In the genomic region with DNA sequence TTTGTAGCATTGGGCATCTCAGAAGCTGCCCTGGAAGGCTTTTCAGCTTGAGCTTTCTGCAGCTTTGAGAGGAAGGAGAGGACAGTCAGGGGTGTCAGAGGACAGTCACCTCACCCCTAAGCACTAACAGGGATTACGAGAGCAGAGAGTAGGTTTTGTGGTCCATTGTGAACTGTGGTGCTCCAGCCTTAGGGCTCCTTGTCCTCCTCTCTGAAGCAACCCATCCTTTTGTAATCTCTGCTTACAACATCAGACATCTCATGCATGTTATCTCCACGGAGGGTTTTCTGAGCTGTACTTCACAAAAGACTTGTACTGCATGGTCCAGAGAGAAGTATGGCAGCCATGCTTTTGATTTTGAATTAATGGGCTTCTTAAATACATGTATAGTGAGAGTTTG, we compare ENCODE assay signal across 9 mouse cellular contexts. TPM values are rescaled to one million over a fixed set of nuclear protein-coding genes. Genes with fewer than 3 reads are reported as not detected.
DNase-seq lines count a peak whose midpoint lies in the region; ATAC-seq lines count a peak whose summit lies in the region.
"Had no signal": no experiment of that assay in that cellular context is flagged by ENCODE, and none has a peak within 500 bp of the region (broad histone marks: within the 10 kb centered on the region; RNA-seq: fewer than 3 reads in every experiment).

No protein-coding gene starts in this region.

- H3K4me1 ChIP-seq in erythroblast, embryonic 14.5 days (ENCODE audit: control insufficient read depth): peaks cover 58% of the 10 kb centered on the region
- peaks cover 8% of the 10 kb centered on the region for H3K4me1 ChIP-seq in brown adipose tissue, adult 24 weeks (ENCODE audit: control insufficient read depth, insufficient read depth, insufficient read length, low read length)
- peaks cover 10% of the 10 kb centered on the region for H3K4me1 ChIP-seq in hindbrain, embryonic 14.5 days (replicated peaks; ENCODE audit: control insufficient read depth, insufficient read depth, low read length)
- peaks cover 13% of the 10 kb centered on the region for H3K4me1 ChIP-seq in midbrain, embryonic 11.5 days (ENCODE audit: control insufficient read depth, insufficient read depth, low read length)

- H3K36me3 ChIP-seq in erythroblast, embryonic 14.5 days (ENCODE audit: control insufficient read depth): peaks cover 28% of the 10 kb centered on the region
- H3K36me3 ChIP-seq in hindbrain, embryonic 14.5 days (replicated peaks; ENCODE audit: control insufficient read depth, insufficient read depth): peaks cover 28% of the 10 kb centered on the region
- peaks cover 3% of the 10 kb centered on the region; the same call in 1 of the 2 replicates for H3K36me3 ChIP-seq in midbrain, embryonic 11.5 days (ENCODE audit: control insufficient read depth, insufficient read depth, low read length)

- peak overlapping the region; percentile 92 for H3K4me3 ChIP-seq in erythroblast, embryonic 14.5 days (replicated peaks)
- peak overlapping the region; percentile 32; the same call in 1 of the 2 replicates for H3K4me3 ChIP-seq in brown adipose tissue, adult 24 weeks (ENCODE audit: insufficient read depth, low read depth, low read length)
- H3K4me3 ChIP-seq in hindbrain, embryonic 14.5 days (replicated peaks; ENCODE audit: low read length): peak overlapping the region; percentile 74
- H3K4me3 ChIP-seq in midbrain, embryonic 11.5 days (ENCODE audit: low read depth, low read length): peak overlapping the region; percentile 89; the same call in 1 of the 2 replicates

- H3K27me3 ChIP-seq in erythroblast, embryonic 14.5 days (ENCODE audit: control insufficient read depth): no peaks in the 10 kb centered on the region
- H3K27me3 ChIP-seq in hindbrain, embryonic 14.5 days (ENCODE audit: control insufficient read depth, insufficient read depth, low read length): no peaks in the 10 kb centered on the region
- no peaks in the 10 kb centered on the region for H3K27me3 ChIP-seq in midbrain, embryonic 11.5 days (ENCODE audit: control insufficient read depth, insufficient read depth, low read length)

- H3K4me2 ChIP-seq in hindbrain, embryonic 14.5 days (replicated peaks): peak overlapping the region; percentile 76
- peak overlapping the region; percentile 92; the same call in 1 of the 2 replicates for H3K4me2 ChIP-seq in midbrain, embryonic 11.5 days

- no peak for DNase-seq in hindbrain, embryonic 14.5 days (ENCODE audit: low spot score)
- no peak for DNase-seq in midbrain, embryonic 11.5 days (ENCODE audit: low spot score, missing footprints)
- DNase-seq in right cerebral cortex, postnatal 10 days (ENCODE audit: low spot score in 2 of 2): no peak
- DNase-seq in gastrocnemius, postnatal 4 days (ENCODE audit: low spot score in 2 of 2): no peak
- no peak for DNase-seq in adrenal gland, postnatal 14 days
- DNase-seq: retina, postnatal 1 day had no signal

- ATAC-seq in erythroblast, adult 5-6 weeks (replicated peaks; ENCODE audit: low FRiP score, poor library complexity, severe bottlenecking): no peak
- ATAC-seq in hindbrain, embryonic 14.5 days (ENCODE audit: low FRiP score): no peak
- no peak for ATAC-seq in midbrain, embryonic 11.5 days (ENCODE audit: low FRiP score)

- no peak overlapping the region for H3K27ac ChIP-seq in brown adipose tissue, adult 24 weeks (replicated peaks; ENCODE audit: low read depth, low read length)
- H3K27ac ChIP-seq in hindbrain, embryonic 14.5 days: no peak overlapping the region
- H3K27ac ChIP-seq in midbrain, embryonic 11.5 days (ENCODE audit: low read depth, low read length): no peak overlapping the region

- no peak overlapping the region for H3K9ac ChIP-seq in hindbrain, embryonic 14.5 days
- H3K9ac ChIP-seq in midbrain, embryonic 11.5 days (ENCODE audit: low read length): peak overlapping the region; percentile 81; the same call in 1 of the 2 replicates

- 79% methylated on average over 2 of the region's 2 CpGs for WGBS in hindbrain, embryonic 14.5 days
- 75% methylated on average over 2 of the region's 2 CpGs for WGBS in midbrain, embryonic 11.5 days

- no peaks in the 10 kb centered on the region for H3K9me3 ChIP-seq in erythroblast, embryonic 14.5 days (ENCODE audit: control insufficient read depth, low read length)
- H3K9me3 ChIP-seq in hindbrain, embryonic 14.5 days (ENCODE audit: control insufficient read depth, low read length): no peaks in the 10 kb centered on the region
- H3K9me3 ChIP-seq in midbrain, embryonic 11.5 days (ENCODE audit: control insufficient read depth, low read length): no peaks in the 10 kb centered on the region

RNA-seq across cellular contexts. Expression of gene Nomo1, which starts 1.5 kb away (rescaled TPM):
- 1.4 and 1.8 TPM in 2 replicates for polyA plus RNA-seq in erythroblast, embryonic 14.5 days (2012)
- 5.4 and 9.2 TPM in 2 replicates for total RNA-seq in erythroblast, adult 5-6 weeks (2015; ENCODE audit: low replicate concordance)
- total RNA-seq in erythroblast, adult 5-6 weeks (2017; ENCODE audit: low replicate concordance): 6.1 and 8.5 TPM in 2 replicates
- polyA plus RNA-seq in brown adipose tissue, adult 24 weeks (2012; ENCODE audit: insufficient read depth, insufficient read length, missing spikeins): 26.3 and 38.6 TPM in 2 replicates
- polyA plus RNA-seq in hindbrain, embryonic 14.5 days (2014; fragmentation: Nextera tagmentation; extraction: Ambion mirVana): 28.2 and 29.3 TPM in 2 replicates
- 13.9 and 14.1 TPM in 2 replicates for polyA plus RNA-seq in midbrain, embryonic 11.5 days (2014; fragmentation: Nextera tagmentation; extraction: Ambion mirVana)
- 10 to 100 TPM; 44.1 to 47.6 TPM for total RNA-seq in gastrocnemius, postnatal 4 days (2021)
- total RNA-seq in adrenal gland, postnatal 14 days (2021): 53.0 and 60.3 TPM in 2 replicates

RNA-seq across cellular contexts. Expression of gene Abcc6, which starts 4.9 kb away (rescaled TPM):
- polyA plus RNA-seq in erythroblast, embryonic 14.5 days (2012): 0.03 and 0.04 TPM in 2 replicates
- not detected in 2 replicates for total RNA-seq in erythroblast, adult 5-6 weeks (2015; ENCODE audit: low replicate concordance)
- not detected in 2 replicates for total RNA-seq in erythroblast, adult 5-6 weeks (2017; ENCODE audit: low replicate concordance)
- not detected in 2 replicates for polyA plus RNA-seq in brown adipose tissue, adult 24 weeks (2012; ENCODE audit: insufficient read depth, insufficient read length, missing spikeins)
- polyA plus RNA-seq in hindbrain, embryonic 14.5 days (2014; fragmentation: Nextera tagmentation; extraction: Ambion mirVana): 0.33 and 0.43 TPM in 2 replicates
- 0.03 and 0.44 TPM in 2 replicates for polyA plus RNA-seq in midbrain, embryonic 11.5 days (2014; fragmentation: Nextera tagmentation; extraction: Ambion mirVana)
- total RNA-seq in gastrocnemius, postnatal 4 days (2021): under 1 TPM; 0.29 to 0.83 TPM
- total RNA-seq in adrenal gland, postnatal 14 days (2021): 0.90 and 15.1 TPM in 2 replicates

Comparison
In these comparisons a context has a peak if more than half of its experiments do, and no peak if none do; other contexts are left out.
1. H3K4me3 ChIP-seq: peak in every context shown above with its lines; median percentile 92 in erythroblast, embryonic 14.5 days; 89 in midbrain, embryonic 11.5 days; 74 in hindbrain, embryonic 14.5 days; 32 in brown adipose tissue, adult 24 weeks.